Mouse (Mus musculus) small intestine, adult 2 months (tissue): ENCODE results near the gene Bcas3.

Experiments used
- CTCF ChIP-seq: fragments of 200-500 bp; IDR thresholded peaks from 2 replicates; pipeline ENCODE4 v1.5.1; 2012; ENCODE audit warnings: low read depth, mild to moderate bottlenecking, control low read depth, inconsistent platforms, low read length, moderate library complexity, mixed read lengths; ENCODE audit not compliant: insufficient replicate concordance, insufficient read length; ENCODE audit errors: extremely low read depth
- POLR2A ChIP-seq: fragments of 200-500 bp; IDR thresholded peaks from 2 replicates; pipeline ENCODE4 v1.6.1; 2012; ENCODE audit warnings: low read depth, mild to moderate bottlenecking, control low read depth, inconsistent platforms, low read length, moderate library complexity

- TF ChIP-seq CTCF (no peak), POLR2A (no peak)
These were observed 202.1 kb downstream of the Bcas3 start for GRCm38 (mm10) chr11:85555066-85555465.
